Mouse (Mus musculus) gastrocnemius, adult 8-10 months (tissue): ENCODE results near the gene Dhrs11. TPM values are rescaled to one million over a fixed set of nuclear protein-coding genes. Genes with fewer than 3 reads are reported as not detected.
"Not testable (repeated sequence)": the region's sequence is repeated elsewhere in the genome, so short reads cannot be mapped to it uniquely, and the experiment has no call there.

ENCODE experiments used
- DNase-seq, 2 experiments: peaks; one replicate each; pipeline ENCODE4 v3.0.0; 2022; ENCODE audit warnings: low spot score in 2 of 2
- total RNA-seq, 4 experiments: library from RNA; stranded (reverse); gene quantifications; 2 replicates each; pipeline ENCODE4 v1.2.4; 2022

Gene Dhrs11
- 10 to 100 TPM; 21.8 to 33.6 (median 26.3) TPM for total RNA-seq

DNA sequence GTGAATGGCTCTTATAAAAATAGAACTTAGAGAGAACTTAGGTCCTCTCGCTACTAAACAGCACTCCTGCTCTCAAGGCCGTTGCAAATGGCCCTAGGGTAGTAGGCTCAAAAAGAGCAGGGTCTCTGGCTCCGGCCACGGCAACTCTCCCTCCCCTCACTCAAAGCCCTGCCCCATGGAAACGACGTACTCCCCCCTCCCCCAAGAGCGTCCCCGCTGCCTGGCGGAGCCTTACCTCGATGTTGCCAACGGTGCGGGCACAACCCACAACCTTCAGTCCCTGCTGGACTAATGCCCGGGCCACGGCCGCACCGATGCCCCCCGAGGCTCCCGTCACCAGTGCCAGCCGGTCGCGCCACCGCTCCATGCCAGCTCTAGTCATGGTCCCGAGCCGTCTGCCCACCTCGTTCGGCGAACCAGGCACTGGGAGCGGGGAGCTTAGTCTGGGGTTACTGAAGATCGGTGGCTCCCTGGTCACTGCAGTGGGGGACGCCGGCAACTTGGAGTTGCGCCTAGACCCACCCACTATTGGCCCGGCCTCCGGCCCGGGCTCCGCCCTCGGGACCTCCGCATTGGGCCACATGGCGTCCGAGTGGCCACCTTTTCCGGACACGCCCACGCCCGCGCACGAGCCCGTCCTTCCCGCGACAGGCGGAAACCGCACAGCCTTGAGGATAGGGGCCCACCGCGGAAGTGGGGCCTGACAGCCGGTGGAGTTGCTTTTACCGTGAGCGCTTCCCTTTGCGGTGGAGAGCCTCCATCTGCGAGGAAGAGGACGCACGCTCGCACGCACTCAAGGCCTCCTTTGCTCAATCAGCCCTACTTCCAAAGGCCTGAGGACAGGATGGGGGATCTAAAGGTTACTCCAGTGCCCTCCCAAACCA lies at the start of gene Dhrs11:
Gene Dhrs11 (minus strand): TSS at position 479 of the 884 bp plus-strand sequence.
- peak; percentile 96 for DNase-seq

DNA sequence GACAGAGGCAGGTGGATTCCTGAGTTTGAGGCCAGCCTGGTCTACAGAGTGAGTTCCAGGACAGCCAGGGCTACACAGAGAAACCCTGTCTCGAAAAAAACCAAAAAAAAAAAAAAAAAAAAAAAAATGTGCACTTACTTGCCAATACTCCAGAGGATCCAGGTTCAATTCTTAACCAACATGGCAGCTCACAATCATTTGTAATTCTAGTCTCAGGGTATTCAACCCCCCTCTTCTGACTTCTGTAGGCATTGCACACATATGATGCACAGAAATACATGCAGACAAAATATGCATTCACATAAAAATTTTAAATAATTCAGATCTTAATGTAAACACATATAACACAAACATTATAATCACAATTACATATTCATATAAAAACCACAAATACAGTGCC lies 47.2 kb upstream of the Dhrs11 start:
- DNase-seq: not testable (repeated sequence)

DNA sequence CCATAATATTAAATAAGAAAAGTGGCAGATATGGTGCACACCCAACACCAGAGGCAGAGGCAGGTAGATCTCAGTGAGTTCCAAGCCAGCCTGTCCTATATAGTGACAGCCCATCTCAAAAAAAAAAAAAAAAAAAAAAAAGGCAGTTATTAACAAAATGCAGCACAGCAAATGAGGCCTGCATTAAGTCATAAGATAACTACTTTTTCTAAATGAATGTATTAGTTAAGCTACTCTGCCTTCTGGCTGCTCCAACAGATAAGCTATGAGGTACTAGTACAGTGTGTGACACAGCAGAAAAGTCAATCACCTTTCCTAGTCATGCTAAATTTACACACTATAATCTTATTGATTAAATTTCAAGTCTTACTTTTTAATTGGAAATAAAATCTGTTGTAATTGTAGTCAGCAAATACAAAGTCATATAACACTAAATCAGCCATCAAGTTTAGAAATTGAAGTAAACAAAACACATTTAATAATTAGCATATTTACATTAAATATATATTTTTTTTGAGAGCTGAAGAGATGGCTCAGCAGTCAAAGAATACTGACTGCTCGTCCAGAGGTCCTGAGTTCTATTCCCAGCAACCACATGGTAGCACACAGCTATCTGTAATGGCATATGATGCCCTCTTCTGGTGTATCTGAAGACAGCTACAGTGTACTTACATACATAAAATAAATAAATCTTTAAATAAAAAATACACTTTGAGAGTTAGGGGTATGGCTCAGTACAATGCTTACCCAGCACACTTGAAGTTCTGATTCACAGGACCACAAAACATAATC lies 44.4 kb upstream of the Dhrs11 start:
- no peak for DNase-seq

DNA sequence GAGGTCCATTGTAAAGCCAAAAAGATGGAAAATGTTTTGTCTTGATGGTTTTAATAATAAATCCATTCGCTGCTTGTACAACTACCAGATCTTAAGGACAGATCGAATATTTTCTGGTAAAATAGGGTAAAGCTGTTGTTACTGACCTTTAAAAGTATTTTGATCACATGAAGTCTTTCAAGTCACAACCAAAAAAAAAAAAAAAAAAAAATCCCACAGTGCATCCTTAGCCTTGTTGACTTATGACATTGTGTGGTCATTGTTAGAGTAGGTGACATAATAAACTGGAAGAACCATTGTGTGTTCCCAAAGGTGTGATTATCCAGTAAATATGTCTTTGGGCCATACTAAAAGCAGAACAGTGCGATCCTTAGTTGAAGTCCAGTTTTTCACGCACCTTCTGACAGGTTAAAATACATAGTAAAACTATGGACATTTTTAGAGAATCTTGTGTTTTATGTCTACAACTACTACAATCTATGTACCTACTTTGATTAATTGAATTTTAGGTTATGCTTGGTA lies 42.8 kb upstream of the Dhrs11 start:
- DNase-seq: no peak

DNA sequence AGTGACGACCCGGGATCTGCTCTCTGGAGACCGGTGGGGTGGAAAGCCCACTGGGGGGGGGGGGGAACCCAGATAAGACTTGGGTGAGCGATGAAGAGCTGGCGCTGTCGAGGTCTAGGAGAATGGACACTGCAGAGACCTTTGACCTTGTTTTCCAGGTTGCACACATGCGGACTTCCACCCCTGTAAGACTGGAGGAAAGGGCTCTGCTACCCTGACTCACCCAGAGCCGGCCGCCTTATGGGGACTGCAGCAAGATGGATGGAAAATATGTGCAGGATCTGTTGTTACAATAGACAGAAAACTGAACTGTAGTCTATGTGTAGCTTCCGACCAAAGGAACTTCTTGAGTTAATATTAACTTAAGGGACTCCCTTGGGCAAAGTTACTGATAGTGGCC lies 42.3 kb upstream of the Dhrs11 start:
- DNase-seq: no peak

DNA sequence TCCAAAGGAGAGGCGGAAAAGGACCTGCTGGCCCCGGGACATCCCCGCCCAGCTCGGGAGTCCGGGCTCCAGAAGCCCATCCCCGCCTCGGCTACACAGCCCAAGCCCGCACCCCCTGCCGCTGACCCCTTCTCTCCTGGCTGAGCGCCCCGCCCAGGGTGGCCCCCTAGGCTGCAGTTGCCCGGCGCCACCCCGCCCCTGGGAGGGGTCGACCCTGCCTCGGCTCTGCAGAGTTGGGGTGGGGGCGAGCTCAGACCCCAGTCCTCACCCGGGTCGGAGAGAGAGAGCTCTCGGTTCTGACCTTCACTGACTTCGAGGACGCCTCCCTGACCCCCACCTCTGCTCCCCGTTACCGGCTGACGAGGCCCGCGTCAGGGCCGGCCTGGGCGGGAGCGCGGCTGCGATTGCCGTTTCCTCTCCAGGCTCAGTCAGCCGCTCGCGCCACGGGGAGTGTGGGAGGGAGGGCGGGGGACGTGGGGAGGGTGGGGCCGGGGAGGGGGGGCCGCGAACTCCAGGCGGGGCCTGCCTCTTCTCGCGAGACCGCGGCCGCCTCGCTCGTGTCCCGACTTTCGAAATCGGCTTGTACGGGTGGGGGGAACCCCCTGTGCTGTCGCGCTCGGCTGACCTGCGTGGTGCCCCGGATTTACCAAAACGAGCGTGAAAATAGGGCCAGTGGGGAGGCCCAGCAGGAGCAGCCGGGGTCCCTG lies 41.7 kb upstream of the Dhrs11 start, which contains the start of gene Ggnbp2:
Gene Ggnbp2 (minus strand): TSS at position 481 of the 707 bp plus-strand sequence.
- DNase-seq: peak; percentile 85 to 90

DNA sequence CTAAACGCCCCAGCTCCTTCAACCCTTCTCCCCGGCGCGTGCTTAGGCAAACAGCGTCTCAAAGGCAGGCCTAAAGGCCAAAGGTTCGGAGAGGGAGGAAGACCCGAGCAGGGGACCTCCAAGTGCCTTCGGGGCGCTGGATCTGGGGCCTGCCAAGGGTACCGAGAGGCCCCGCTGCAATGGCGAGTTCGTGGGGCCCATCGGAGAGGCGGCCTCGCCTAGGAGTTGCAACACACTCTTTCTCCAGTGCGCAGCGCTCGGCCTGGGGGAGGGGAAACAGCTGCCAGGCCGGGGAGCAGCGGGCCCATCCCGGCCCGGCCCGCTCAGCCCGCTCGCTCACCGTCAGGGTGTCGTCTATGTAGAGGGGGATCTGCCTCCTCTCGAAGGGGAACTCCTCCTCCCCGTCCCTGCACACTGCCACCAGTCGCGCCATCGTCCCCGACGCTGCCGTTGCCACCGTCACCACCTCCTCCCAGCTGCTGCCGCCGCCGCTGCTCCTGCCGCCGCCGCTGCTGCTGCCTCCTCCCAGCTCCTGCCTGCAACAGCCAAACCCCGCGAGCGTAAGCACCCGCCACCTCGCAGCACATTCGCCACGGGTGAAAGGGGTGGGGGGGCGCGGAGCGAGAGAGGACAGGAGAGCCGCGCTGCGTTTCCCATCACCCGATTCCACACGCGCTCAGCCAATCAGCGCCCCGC lies 40.9 kb upstream of the Dhrs11 start:
- peak; percentile 92 to 93 for DNase-seq

DNA sequence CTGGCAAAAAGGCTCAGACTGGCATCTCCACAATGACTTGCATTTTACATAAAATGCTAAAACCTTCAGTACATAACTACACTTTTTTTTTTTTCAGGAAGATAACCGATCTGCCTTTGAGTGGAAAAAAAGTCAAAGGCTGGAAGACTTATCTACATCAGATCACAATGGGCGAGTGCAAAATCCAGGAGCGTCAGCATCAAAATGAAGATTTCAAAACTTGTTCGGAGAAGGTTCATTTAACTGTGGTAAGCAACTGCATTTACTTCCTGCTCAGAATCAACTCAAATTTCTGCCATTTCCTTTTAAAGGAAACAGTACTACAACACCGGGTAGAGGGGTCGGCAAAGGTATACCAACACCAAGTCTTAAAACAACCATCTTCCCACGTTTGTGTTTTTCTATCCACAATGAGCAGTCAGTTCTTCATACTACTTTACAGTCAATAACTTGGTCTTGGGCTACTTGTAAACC lies 40.0 kb upstream of the Dhrs11 start:
- DNase-seq: no peak

DNA sequence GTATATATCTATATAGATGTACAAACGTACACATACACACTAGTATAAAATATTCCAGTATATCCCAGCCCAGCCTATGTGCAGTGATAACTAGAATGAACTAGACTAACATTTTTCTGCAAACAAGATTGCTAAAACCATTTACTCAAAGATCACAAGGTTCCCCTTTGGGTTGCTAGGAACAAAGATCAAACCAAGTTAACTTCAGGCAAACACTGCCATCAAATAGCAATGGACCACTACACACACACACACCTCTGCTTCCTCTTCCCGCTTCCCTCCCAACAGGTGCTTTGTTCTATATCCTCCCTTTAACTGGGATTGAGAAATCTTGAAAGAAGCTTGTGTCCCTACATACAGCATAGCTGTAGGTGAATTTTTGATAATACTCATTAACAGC lies 38.8 kb upstream of the Dhrs11 start:
- DNase-seq: no peak

DNA sequence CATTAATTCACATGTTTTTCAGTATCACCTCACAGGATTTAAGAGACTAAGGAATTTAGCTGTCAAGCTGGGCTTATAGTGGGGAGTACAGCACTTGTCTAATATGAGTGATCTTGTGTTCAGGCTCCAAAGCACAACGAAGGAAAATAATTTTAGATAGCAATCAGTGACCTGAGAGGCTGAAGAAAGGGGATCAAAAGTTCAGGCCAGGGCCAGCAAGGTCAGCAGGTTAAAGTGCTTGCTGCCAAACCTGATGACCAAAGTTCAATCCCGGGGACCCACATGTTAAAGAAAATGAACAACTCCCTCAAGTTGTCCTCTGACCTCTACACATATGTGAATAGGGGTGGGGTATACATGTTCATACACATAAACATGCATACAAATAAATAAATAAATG lies 36.5 kb upstream of the Dhrs11 start:
- no peak for DNase-seq

DNA sequence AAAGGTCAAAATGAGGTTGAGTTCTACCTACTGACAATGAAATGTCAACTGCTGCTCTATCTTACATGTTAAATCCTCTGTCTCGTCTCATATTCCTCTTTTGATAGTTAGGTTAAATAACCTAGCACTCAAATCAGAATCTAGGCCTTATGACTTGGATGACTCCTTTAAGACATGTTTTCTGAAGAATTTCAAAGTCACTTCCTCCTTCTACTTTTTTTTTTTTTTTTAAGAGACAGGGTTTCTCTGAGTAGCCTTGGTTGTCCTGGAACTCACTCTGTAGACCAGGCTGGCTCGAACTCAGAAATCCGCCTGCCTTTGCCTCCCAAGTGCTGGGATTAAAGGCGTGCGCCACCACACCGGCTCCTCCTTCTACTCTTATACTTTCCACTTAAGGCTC lies 26.5 kb upstream of the Dhrs11 start:
- DNase-seq: no peak

DNA sequence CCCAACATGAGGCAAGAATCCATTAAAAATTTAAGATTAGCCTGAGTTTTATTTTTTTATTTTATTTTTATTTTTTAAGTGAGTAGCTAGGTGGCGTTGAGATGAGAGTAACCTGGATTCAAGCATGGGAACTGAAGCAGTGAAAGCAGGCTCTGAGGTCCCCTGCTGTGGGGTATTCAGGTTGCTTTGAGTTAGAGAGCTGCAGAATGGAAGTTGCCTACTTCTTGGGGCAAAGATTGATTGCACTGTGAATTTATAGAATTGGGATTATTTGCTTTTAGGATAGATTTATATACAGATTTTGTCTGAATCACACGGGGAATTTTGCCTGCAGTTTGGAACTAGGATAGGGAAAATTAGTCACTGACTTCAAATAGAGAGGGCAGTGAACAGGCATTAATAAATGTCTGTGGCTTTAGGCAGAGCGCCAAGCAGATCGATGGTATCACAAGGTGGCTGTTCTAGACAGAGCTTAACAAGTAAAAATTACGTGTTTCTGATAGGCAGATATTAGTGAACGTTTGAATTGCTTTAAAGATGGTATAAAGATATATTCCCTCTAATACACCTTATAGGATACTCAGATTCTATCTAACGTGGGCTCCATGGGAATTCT lies 18.8 kb upstream of the Dhrs11 start:
- DNase-seq: no peak

DNA sequence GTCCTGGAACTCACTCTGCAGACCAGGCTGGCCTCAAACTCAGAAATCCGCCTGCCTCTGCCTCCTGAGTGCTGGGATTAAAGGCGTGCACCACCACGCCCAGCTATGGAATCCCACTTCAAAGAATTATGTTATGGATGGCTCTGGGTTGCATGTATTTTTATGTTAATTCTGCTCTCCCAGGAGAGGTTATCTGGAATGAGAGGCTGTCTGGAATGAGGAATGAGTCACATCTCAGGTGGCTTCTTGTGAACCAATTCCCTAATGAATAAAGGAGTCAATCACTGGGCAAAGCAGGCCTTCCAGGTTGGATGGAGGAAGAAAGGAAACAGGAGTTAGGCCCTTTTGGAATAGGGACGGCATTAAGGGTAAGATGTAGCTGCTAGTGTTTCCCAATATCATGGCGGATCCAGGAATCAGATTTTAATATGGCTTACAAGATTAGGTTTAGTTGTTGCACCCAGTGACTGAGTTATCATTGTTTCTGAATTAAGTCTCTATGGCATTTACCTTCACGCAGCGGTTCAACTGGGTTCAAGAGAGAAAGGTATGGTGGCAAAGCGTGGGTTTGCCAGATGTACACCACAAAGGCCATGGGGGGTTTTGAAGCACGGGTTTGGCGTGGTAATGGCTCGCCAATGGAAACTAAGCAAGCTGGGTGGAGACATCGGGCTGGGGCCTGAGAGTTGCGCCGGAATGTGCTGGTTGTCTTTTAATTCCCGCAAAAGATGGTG lies 18.1 kb upstream of the Dhrs11 start:
- DNase-seq: no peak

DNA sequence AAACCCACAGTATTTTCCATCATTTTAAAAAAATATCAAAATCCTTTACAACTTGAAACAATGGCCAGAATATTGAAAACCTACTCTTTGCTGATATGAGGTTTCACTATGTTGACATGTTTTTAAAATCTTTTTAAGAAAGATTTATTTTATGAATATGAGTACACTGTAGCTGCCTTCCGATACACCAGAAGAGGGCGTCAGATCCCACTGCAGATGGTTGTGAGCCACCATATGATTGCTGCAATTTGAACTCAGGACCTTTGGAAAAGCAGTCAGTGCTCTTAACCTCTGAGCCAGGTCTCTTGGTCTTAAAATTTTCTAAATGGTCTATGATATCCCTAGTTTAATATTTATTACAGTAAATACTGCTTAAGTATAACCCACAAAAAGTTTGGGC lies 10.5 kb upstream of the Dhrs11 start:
- no peak for DNase-seq

DNA sequence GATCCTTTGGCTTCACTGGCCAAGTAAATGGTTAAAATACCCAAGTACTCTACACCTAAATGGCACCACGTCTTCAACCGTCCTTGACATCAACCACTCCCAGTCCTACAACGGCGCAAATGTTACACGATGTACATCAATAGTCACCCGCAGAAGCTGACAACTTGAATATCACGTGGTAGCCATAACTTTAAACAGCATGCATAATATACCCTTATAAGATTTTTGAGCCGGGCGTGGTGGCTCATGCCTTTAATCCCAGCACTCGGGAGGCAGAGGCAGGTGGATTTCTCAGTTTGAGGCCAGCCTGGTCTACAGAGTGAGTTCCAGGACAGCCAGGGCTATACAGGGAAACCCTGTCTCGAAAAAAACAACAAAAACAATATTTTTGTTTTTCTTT lies 701 bp upstream of the Dhrs11 start:
- DNase-seq: not testable (repeated sequence)

DNA sequence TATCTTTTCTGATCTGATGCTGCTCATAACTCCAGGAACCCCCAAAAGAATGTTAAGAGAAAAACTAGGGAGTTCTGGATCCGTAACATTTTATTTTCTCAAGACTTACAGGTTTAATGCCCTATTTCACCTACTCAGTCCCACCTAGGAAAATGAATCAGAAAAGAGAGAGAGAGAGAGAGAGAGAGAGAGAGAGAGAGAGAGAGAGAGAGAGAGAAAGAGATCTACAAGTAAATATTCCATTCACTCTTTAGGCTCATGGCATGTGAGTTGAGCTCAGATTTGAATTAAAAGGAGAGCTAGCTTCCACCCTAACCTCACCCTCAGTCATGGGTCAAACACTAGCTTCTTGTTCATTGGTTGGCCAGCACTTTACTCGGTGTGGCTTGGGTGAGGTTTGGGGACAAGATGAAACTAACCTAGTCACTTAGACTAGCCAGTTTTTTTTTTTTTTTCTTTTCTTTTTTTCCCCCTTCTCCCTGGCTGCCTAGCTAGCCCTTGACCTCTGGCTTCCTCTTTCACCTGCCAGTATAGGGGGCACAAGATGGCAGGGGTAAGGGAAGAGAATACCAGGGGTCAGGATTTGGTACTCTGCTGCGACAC lies 792 bp downstream of the Dhrs11 start:
- no peak for DNase-seq

DNA sequence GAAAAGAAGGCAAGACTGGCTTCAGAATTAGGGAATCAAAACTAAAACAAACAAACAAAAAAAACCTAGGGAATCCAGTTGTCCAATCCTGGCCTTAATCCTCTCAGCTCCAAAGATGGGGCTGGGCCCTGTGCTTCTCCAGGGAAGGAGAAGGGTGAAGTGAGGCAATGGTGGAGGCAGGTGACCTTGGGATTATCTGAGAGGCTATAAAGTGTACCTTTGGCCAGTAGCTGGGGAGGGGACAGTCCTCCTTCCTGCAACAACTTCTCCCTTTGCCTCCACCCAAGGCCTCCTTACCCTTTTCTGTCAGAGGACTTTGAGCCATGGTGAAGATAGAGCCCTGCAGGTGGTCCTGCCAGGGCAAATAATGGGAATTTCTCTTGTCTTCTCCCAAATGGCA lies 1.3 kb downstream of the Dhrs11 start:
- no peak for DNase-seq

DNA sequence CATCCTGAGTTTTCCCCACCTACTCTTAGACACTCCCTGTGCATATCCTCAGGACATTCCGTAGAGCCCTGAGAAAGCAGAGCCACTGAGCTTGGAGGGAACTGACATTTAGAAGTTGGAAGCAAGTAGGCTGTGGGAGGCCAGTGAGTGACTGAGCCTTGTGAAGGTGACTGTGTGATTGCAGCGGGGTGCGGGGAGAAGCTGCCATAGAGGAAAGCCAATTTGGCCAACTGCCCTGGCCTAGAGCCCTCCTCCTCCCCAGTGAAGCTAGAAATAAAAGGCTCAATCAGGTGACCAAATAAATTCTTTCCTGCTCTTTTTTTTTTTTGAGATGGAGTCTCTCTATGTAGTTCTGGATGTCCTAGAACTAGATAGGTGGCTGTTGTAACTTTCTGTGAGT lies 2.6 kb downstream of the Dhrs11 start:
- peak; percentile 75 to 87 for DNase-seq

DNA sequence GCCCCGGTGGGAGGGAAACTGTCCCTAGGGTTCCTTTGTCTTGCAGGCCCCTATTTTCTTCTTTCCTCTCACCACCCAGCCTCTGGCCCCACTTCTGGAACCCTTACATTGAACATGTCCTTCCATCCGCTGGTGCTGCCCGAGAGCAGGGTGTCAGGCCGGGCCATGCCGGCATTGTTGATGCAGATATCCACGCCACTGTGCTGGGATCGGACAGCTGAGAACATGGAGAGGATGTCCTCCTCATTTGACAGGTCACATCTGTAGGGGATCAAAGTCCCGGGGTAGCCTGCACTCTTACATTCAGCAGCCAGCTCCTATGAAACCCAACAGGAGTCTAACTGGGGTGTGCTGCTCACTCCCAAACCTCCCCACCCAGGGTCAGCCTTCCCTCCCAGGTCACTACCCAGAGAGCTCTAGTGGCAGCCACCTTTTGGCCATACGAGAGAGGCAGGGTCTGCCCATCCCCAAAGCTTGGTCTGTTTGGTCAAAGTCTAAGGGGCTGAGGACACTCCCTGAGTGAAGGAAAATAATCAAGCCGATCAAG lies 3.5 kb downstream of the Dhrs11 start:
- no peak for DNase-seq
